Mouse (Mus musculus): ENCODE measurements around the gene Klri1.

DNA sequence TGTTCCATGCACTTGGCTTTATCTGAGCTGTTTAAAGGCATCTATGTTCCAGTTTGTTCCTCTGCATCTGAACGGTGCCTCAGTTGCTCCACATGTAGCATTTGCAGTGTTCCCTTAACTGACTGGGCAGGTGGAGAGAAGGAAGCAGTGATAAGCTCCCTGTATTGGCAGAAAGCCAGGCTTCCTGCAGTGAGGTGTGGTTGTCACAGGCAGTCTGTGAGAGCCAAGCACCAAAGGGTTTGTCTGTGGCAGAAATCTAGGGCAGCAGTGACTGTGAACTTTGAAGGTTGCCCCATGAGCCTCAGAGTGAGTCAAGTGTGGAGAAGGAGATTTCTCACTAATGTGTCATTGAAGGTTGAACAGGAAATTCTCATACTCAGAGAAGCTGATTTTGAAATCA is 36.6 kb downstream of the Klri1 start:
- TF ChIP-seq POLR2A (IDR thresholded peaks at IDR 0.05; ENCODE audit: low read depth, low read length) (no peak), CTCF (IDR thresholded peaks at IDR 0.05; ENCODE audit: borderline replicate concordance, insufficient read depth, low read length) (no peak)
